Mouse (Mus musculus) frontal cortex, postnatal 36 days (tissue): Measurements from ENCODE around the gene Gm3952.

Experiments
- DNase-seq, 2 experiments: peaks; one replicate each; pipeline ENCODE4 v3.0.0; 2022; ENCODE audit warnings: low spot score in 2 of 2

The Gm3952 gene

DNA sequence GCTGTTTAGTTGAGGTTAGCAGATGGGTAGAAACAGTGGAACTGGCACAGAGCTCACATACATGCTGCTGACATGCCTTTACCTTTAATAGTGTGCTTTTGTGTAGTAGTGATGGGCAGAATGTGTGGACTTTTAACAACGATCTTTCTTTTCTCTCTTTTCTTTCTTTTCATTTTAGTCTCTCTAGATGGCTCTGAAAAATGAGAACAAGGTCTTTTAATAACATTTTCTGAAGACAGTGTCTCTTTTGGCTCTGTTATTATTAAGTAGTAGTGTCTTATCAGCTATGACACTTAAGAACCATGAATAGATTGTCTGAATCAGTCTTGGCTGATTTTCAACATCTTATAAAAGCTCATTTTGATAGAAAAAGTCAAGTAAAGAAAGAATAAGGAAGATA lies at the start of gene Gm3952:
Gene Gm3952 (minus strand): TSS at position 101 of the 400 bp plus-strand sequence.
- DNase-seq: no peak

DNA sequence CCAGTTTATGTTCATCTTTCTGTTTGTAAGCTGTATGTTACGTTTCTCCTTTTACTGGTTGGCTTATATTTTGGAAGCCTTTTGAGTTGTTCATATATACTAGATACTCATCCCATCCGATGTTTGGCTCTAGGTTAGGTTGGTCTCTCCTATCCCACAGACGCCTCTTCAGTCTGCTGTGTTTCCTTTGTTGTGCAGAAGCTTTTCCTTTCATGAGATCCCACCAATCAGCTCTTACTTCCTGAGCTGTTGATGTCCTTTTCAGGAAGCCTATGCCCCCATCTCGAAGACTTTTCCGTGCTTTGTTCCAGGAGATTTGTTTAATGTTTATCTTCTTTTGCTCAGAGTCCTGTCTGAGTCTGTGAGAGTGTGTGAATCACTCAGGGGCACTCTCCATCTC lies 45.3 kb upstream of the Gm3952 start:
- DNase-seq: no peak

DNA sequence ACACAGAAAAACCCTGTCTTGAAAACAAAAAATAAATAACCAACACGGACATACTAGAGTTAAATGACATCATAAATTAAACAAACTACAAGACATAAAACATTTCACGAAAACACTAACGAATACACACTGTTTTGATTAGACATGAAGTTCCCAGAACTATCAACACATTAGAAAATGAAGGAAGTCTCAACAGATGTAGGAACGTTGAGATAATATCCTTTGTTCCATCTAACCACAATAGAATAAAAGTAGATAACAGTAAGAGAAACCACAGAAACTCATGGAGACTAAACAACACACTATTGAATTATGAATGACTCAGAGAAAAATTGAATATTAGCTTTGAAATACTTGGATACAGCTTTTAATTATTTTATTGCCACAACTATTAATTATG lies 14.0 kb upstream of the Gm3952 start:
- no peak for DNase-seq

DNA sequence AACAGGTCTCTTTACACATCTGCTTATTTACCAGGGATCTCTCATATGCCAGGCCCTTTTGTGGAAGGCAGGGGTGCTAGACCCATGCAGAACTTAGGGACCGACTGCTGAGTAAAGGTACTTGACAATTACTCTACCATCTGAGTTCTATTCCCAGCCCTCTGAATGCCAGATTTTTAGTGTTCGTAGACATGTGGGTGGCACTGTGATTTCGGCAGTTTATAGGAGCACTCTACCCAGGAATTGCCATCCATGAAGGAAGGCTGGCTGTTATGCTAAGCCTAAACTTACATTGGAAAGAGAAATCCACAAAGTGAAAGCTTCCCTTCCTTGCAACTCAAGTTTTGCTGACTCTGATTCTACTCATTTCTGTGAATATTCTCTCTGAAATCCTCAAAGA lies 62.8 kb downstream of the Gm3952 start:
- DNase-seq: peak; percentile 11 to 40

DNA sequence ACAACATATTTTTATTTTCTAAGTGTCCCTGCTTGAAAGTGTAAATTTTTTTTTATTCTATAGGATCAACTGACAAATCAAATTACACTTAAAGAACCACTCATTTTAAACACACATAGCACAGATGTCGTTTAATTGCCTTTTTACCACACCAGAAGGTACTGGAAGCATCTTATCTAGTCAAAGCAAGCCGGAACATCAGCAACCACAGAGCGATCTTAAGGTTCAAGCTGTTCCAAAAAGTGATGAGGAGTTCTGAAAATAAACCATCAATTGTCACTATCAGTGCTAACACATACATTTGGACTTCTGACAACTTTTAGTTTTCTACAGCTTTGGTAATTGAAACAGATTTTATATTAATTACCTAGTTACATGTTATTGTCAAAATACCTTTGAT lies 64.4 kb downstream of the Gm3952 start:
- no peak for DNase-seq

DNA sequence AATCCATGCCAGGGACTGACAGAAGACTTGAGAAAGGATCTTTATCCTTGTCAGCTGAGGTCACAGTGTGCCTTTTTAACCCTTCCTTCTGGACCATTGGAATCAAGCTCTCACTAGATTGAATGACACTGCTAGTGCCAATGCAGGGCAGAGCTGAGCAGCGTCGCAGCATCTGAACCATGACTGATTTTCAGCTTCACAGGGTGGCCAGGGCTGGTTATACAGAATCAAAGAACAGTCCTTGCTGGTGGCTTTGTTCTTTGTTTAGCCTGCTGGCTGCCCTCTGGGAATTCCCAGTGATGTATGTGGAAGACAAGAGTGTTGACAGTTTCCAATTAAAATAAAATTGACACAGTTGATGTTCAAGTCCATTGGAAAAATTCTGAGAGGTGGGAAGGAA lies 66.2 kb downstream of the Gm3952 start:
- no peak for DNase-seq

DNA sequence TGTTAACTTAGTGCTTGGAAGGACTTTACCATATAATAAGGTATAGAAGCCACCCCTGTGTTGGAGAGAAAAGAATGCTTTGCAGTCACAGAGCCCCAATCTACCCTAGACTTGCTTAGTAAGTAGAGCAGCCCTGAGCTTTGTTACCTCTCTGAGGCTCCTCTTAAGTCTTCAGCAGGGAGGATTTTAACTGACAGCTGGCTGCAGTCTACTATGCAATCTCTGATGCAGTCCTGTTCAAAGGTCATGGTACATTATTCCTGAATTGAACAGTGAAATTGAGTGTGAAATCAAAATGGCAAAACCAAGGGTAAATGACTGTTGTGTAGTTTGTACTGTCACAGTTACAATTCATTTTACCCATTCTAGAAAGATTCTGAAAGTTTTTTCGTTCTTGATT lies 71.3 kb downstream of the Gm3952 start:
- DNase-seq: no peak

DNA sequence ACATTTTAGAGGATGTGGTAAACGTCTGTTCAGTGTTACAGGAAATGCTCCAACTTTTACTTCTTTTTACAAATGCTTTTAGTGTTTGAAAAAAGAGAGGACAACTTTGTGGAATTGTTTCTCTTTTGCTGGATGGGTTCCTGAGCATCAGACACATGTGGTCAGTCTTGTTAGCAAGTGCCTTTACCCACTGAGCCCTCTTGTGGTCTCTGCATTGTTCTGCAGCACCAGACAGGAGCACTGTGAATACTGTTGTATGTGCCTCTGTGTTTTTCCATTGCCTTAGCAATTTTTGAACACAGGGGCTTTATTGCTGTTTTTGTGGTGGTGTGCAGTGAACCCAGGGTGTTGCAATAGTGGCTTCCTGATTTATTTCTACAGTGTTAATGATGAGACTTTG lies 73.7 kb downstream of the Gm3952 start:
- DNase-seq: peak in 1 of 2 experiments; percentile 27

DNA sequence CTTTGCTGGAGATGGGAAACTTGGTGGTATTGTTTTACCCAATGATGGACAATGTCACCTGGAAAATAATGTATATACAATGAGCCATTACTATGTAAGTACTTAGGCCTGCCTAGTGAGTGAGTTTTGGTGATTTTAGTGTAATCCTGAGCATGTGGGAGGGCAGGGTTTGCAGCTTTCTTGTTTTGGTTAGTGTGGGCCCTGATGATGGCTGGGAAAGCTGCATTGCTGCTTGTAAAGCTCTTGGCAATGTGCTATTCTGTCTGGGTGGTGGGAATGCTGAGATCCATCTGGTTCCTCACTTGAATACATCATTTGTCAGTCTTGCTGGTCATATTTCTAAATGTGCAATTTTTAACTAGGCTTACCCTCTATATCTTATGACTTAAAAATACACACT lies 82.3 kb downstream of the Gm3952 start:
- peak; percentile 39 to 63 for DNase-seq

DNA sequence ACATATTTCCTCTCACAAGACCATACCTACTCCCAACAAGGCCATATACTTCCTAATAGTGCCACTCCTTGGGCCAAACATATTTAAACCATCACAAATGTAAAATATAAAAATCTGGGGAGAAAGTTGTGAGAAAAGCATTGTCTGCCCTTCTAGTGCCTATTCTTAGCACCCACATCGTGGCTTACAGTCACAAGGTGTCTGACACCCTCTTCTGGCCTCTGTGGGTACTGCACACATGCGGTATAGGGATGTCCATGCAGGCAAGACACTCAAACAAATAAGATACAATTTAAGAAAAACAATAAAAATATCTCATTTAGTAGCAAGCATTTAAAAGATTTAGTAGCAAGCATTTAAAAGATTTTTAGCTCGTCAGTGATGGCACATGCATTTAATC lies 89.2 kb downstream of the Gm3952 start:
- peak; percentile 49 to 78 for DNase-seq

DNA sequence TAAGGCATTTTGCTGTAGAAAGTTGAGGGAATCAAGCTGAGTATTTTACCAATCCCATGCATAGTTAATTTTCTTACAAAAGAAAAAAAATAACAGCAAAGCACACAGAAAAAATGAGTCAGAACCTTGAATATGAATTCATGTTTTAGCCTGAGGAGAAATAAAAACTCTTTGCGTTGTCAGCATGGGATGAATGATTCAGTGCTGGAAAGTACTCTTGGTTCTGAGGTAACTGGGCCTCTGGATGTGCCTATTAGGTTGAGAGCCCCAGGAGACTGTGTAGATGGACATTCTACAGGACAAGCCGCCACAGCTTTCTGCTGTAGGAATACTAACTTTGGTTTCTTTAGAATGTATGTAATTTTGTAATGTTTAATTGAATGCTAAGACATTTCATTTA lies 93.7 kb downstream of the Gm3952 start:
- DNase-seq: no peak

DNA sequence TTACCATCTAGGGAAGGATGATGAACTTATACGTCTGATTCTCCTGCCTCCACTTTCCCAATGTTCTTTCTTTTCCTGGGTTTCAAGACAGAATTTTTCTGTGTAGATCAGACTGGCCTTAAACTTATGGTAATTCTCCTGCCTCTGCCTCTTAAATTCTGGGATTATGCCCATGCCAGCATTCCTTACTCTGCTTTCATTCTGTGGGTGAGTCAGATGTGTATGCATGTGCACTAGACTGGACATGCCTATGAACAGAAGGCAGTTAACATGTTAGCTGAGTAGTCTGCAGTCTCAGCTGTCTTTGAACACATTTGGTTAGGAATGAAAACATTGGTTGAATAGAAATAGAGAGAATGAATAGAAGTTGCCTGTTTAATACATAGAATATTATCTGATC lies 94.1 kb downstream of the Gm3952 start:
- no peak for DNase-seq

DNA sequence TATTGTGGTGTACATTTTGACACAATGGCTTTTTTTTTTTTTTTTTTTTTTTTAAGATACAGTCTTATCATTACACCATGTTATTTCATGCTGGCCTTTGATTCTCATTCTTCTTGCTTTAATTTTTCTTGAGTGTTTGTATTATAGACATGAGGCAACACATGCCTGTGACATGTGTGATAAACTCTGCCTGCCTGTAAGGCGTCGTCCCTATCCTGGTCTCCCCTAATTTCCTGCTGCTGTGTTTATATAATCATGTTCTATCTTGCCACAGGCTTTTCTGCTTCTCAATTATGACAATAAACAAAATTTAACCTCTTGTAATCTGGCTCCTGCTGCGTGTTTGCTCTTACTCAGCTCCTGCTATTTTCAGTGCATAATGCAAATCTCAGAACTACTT lies 100.5 kb downstream of the Gm3952 start:
- no peak for DNase-seq

DNA sequence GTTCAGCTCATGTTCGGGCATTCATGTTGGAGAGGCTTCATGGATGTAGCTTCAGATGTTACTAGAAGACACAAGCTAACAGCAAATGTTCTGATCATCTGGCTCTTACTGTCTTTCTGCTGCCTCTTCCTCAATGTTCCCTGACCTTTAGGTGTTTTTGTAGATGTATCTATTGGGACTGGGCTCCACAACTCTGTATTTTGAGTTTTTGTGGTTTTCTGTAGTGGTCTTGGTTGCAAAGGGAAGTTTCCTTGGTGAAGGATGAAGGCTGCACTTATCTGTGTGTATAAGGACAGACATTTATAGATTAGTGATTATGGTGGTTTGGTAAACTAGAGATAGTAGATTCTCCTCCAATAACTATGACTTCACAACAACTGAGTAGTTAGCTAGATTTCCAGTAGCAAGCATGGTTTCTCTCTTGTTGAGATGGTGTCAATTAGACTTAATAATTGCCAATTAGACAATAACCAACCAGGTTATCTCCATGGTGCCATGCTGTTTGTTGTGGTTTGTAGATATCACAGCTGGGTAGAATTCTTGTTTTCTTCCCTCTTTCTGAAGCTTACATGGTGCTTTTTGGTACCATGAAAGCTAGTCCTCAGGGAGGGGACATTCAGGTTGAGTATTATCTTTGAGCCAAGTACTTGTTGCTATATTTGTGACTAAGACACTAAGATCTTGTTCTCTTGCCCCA lies 101.6 kb downstream of the Gm3952 start:
- DNase-seq: no peak
